Mouse (Mus musculus) heart, adult 11 months (tissue): ENCODE measurements at regions not wholly inside any gene's neighbourhood (a gene's known extent, or its start where the extent isn't known, plus 50 kb on each side); places are given as distances from the start of the nearest gene placed in this dataset.

Experiments
- DNase-seq: peaks from one replicate; pipeline ENCODE4 v3.0.0; 2022

DNA sequence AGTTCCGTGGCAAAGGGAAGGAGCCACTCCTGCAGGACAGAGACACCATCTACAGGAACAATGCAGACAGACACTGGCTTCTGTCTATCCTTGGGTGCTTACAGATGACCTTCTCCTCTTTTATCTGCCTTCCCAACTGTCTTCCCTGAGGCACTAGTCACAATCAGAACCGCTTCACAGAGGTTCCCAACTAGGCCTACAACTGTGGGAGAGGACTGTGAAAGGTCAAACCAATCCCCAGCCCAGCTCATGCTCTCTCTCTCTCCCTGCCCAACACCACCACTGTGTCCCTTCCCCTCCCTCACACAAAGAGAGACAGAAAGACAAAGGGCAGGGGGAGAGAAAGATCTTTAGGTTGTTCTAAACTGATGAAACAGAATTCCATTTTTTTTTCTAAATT lies 61.3 kb downstream of the Tmem17 start:
- peak; percentile 43 for DNase-seq

DNA sequence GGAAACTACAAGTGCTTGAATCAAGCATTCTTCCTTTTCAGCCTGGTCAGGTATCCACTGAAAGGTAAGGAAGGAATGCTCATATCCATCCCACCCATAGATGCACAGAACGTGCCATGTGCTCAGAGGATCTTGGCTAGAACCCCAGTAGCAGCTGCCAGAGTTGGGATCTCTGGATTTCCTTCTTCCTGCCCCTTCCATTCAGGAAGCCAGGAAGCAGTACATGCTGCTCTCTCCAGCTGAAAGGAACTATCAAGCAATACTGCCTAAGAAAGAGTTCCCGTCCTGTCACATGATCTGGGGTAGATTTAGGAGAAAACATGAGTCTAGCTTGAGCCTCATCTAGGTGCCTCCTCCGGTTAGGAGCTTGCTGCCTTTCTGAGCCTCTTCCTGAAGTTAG lies 61.9 kb downstream of the Tmem17 start:
- peak; percentile 88 for DNase-seq

DNA sequence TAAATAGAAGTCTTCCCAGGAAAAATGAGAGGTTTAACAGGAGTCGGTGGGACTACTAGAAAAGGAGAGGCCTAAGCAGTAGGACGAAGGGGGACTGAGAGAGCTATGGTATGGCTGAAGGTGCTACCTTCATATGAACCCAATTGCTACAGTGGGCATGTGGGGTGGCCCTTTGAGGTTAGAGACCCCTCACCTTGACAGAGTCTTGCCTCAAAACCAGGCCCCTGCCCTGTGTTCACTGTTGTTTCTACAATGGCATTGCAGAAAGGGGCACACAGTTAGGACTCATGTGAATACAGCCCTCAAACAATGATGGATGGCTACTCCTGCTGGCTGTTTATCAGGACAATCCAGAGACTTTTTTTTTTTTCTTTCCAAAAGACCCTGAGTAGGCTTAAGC lies 62.6 kb downstream of the Tmem17 start:
- DNase-seq, result peak; percentile 54

DNA sequence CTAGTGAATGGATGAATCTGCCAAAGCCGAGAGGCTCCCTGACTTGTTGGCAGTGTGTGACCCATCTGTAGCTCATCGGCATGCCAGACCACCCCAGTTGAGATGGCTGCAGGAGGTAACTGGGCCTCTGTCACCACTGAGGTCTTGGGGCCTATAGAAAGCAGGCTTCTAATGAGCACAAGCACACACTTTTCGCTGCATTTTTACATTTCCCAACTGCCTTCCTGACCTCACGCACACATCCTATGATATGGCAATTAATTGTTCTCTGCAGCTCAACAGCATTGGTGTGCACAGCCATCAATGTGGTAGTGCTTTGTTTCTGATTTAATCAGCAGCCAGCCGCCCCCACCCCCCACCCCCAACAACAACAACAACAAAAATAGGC lies 72.2 kb downstream of the Tmem17 start:
- DNase-seq, result peak; percentile 87

DNA sequence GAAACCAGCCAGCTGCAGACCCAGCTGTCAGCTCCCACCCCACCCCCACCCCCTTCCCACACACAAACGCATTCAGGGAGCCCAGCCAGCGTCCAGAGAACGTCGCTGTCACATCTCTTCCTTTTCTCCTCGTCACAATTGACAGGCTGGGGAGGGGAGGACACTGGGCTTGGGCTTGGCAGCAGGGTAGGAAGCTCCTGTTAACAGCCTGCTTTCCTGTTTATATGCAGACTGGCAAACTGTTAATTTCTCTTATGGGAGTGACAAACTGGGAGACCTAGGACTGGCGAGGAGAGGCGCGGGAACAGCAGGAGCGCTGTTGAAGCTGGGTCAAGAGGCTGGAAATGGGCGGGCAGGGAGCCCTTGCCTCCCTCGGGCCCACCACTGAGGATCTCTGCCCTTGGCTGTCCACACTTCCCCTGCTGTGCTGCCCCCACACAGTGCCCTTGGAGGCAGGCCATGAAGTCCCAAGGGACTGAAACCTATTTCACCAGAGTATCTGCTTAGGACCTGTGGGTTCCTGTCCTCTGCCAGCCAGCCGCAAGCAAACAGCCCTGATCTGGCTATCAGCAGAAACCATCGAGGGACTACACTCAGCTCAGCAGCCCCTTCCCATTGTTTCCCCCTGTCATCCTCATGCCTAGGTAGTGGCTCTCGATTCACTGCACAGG lies 72.7 kb downstream of the Tmem17 start:
- peak; percentile 96 for DNase-seq

DNA sequence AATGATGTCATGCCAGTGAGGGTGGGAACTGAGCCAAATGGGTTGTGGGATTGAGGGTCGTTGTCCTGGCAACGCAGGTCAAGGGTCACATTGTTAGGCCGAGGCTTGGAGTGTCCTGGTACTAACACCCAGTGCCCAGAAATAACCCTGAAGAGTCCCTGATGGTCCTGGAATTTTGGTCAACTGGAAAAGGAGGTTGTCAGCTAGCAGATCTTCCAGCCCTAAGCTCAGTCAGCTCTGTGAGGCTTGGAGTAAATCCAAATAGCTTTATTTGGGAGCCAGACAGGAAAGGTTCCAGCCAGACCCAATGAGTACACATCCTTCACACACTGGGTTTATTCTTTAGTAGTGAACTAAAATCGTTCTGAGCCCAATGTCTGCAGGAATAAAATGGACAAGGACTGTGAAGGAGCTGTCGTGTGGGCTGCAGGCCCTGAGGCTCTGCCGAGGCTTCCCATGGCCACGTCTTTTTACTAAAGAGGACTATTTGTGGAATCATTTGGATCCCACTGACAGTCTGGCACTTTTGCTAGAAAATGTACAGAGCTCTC lies 75.9 kb downstream of the Tmem17 start:
- peak; percentile 97 for DNase-seq

DNA sequence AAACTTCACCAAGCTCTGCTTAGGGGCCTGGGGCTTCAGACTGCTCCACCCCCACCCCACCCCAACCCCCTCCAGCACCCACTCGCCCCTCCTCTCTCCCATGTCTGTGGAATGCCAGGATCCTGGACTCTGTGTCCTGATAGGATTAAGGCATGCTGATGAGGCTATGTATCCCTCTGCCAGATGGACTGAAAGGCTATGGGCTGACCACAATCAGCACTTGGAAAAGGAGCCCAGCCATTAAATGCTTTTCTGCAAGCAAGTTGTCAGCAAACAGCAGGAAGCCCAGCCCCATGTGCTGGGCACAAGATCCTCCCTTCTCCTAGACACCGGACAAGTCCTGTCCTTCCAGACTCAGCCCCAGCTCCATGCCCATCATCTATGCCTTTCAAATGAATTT lies 76.7 kb downstream of the Tmem17 start:
- peak; percentile 95 for DNase-seq

DNA sequence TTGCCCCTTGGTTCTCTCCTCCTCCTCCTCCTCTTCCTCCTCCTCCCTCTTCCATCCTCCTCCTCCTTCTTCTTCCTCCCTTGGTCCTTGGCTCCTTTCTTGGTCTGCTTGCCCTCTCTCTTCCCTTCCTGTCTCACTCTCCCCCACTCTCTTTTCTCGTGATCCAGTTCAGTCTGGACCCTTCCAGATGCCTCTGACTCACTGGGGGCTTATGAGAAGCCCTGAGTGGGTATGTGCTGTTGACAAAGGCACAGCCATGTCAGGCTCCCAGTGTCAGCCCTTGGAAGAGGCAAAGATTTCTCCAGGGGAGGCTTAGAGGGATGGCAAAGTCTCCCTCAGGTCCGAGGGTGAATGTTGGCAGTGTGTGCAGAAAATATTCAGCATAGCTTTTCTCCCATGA lies 78.0 kb downstream of the Tmem17 start:
- peak; percentile 79 for DNase-seq

DNA sequence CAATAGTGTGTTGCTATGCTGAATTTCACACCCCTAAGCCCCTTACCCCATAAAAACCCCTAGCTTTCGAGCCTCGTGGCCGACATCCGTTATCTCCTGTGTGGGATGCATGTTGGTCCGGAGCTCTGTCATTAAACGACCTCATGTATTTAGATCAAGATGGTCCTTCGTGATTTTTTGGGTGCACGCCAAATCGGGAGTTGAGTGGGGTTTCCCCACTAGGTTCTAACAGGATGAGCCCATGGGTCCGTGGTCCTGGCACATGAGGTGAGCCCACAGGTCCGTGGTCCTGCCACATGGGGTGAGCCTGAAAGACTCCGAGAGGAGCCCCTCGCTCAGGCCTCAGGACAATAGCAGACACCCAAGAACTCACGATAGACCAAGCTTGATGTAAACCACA lies 79.2 kb downstream of the Tmem17 start:
- peak; percentile 89 for DNase-seq

DNA sequence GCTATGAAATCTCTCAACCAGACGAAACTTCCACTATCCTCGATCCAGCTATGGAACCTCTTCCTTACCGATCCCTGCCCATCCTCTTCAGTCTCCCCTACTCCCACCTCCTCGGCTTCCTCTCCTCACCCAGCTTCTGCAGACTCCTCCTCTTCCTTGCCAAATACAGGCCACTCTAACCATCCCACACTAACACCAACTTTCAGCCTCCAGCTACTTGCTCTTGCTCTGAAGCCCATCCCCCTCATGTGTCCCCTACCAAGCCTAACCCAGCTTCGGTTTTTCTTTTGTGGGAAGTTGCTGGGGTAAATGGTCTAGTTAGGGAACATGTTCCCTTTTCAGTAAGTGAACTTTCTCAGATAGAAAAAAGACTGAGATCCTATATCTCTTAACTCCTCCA lies 80.8 kb downstream of the Tmem17 start:
- peak; percentile 64 for DNase-seq

DNA sequence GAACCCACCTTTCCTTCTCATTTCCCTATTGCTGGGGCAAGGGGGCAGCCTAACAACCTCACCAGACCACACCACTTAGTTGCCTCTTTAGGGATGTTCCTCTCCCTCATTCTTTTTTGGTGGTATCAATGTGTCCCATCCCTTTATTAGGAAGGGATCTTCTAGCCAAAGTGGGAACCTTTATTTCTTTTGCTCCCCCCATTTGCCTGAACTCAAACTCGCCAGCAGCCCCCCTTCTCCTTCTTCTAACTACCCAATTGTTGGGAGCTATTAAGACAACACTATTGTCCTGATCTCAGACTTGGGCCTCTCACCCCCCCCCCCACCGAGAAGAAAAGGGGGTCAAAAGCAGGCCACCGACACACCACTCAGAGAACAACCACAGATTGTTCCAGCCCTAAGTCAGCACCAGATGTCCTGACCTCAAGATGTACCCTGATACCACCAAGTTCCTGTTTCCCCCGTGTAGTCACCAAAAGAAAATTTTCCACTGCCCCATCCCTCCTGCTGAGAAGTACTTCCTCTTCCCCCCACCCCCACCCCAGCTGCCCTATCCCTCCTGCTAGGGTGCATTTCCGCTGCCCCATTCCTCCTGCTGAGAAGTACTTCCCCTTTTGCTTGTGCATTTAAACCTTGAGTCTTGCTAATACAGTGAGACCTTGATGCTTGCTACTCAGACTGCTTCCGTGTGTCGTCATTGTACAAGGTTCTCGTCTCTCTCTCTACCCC lies 84.4 kb downstream of the Tmem17 start:
- peak; percentile 74 for DNase-seq

DNA sequence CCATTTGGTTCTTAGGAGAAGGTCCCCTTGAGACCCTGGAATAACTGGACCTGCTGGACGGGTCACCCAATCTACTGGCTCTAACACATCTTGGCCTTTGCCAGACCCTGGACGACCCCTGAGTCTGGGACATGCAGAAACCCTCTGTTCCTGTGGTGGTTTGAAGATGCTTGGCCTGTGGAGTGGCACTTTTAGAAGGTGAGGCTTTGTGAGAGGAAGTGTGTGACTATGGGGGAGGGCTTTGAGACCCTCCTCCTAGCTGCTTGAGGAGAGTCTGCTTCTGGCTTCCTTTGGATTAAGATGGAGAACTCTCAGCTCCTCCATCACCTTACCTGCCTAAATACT lies 84.9 kb downstream of the Tmem17 start:
- peak; percentile 61 for DNase-seq

DNA sequence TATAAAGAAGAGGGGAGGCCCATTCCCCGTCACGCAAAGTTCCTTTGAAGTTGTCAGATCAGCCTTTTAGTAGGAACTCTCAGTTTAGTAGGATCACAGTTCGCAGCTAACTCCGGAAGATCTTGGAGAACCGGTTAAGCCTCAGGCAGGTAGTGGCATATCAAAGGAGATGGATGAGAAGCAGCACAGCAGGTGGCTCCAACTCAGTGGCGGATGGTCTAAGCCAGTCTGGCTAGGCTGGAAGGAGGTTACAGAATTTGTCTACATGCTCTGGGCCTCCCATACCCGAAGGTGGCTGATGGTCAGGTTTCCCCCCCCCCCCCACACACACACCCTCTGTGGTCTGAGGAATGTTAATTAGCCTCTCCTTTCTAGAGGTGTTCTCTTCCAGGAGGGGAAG lies 88.5 kb downstream of the Tmem17 start:
- peak; percentile 64 for DNase-seq

DNA sequence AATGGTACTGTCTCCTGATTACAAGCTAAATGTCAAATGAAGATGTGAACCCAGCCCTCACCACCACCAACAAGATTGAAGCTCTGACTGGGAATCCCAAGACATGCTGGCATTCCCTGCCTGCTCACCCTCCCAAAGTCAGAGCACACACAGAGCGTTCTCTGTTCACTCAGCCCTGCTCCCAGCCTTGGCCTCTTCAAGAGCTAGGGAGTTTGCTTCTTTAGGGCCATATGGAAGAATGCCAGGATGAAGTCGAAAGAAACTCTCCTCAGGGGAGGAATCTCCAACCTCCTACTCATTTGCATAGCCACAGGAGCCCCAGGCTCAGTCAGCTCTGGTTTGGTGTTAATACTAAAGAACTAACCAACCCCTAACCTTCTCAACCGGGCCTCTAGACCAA lies 90.1 kb downstream of the Tmem17 start:
- DNase-seq, result no peak

DNA sequence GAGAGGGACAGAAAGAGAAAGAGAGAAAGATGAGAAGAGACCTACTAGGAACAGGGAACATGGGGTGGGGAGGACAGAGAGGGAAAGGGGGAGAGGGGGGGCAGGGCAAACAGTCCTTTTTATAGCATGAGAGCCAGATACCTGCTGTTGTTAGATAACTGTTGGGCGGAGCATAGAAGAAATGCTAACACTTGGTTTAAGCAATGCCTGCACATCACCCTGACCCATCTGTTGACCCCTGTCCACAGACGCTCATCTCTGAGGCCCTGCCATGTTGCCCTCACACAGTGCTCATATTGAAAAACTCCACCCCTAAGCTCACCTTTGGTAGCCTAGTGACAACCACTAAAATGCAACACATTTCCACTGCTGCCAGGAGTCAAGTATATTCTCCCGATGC lies 90.7 kb downstream of the Tmem17 start:
- no peak for DNase-seq

DNA sequence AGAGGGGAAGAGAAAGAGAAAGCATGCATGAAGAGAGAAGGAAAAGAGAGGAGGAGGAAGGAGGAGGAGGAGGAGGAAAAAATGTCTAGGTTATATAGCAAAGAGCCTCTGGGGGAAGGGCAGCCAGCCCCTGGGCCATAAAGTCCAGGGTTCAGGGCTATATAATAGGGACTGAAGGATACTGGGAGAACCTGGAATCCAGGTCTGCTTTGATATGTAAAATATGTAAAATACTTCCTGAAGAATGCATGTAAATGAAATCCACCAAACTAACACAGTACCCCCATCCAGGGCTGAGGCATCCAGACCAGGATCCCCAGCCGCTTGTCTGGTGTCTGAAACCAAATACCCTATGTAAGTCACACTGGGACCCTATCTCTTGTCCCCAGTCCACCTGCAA lies 91.5 kb downstream of the Tmem17 start:
- DNase-seq, result no peak

DNA sequence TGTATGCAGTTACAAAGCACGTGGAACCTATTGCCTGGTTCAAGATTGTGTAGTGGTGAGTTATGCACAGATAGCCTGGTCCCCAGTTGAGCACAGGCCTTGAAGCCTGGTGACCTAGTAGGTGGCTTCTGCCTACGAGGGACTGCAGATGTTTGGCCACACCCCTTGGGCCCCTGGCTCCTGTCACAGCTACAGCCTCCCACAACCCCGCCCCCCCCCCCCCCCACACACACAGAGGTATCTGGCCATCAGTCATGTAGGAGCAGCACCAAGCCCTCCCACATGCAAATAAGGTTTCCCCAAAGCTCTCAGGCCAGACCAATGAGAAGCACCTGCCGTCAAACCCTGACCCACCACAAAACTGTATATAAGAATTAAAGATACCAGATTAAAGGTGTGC lies 94.5 kb downstream of the Tmem17 start:
- no peak for DNase-seq

DNA sequence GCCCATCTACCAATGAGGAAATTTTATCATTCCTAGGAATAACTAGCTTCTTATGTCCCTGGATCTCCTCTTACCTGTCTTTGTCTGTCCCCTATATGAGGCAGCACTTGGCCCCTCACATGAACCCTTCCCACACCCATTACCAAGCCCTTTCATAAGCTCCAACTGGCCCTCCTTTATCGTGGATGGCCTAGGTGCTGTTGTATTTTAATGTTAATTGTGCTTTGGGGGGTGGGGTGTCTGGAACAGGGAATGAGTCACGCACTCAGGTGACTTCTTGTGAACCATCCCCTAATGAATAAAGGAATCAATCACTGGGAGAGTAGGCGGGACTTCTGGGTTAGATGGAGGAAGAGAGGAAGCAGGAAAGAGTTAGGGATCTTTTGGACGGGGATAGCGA lies 95.8 kb downstream of the Tmem17 start:
- DNase-seq, result no peak

DNA sequence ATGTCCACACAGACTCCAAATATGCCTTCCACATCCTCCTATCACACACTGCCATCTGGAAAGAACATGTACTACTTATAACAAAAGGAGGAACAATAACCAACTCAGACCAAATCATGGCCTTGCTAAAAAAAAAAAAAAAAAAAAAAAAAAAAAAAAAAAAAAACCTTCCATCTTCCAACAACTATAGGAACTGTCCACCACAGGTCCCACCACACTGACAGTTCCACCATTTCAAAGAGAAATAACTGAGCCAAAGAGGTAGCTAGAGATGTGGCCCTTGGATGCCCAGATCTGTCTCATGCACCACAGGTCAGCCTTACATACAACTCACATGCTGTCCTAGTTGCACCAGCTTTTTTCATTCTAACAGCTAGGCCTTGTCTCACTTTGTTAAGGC lies 97.1 kb downstream of the Tmem17 start:
- DNase-seq, result no peak

DNA sequence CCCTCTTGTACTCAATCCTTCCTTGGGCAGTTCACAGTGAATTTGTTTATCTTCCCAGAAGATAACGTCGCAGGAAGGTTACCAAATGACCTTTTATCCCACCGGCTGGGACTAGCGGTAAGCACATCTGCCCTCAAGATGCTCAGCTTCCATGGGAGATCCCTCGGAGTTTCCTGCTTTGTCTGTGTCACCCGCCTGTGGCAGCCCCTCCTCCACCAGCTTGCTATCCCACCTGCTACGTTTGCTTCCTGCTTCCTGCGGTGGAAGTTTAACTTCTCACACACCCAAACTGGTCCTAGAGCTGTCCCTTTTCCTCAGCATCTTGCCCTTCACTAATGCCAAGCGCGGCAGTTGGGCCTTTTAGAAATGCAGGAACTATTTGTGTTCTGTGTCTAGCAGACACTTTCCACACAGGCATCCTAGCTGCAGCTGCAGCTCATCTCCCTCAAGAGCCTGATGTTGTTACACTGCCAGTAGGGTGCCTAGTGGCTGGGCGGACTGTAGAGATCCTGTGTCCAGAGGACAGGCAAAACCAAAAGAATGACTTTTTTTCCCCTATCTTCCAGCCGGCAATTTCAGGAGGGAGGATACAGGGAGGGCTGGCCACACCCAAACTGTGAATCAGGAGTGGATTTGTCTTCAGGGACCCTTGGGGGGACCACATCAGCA lies 98.7 kb downstream of the Tmem17 start:
- DNase-seq, result peak; percentile 93

DNA sequence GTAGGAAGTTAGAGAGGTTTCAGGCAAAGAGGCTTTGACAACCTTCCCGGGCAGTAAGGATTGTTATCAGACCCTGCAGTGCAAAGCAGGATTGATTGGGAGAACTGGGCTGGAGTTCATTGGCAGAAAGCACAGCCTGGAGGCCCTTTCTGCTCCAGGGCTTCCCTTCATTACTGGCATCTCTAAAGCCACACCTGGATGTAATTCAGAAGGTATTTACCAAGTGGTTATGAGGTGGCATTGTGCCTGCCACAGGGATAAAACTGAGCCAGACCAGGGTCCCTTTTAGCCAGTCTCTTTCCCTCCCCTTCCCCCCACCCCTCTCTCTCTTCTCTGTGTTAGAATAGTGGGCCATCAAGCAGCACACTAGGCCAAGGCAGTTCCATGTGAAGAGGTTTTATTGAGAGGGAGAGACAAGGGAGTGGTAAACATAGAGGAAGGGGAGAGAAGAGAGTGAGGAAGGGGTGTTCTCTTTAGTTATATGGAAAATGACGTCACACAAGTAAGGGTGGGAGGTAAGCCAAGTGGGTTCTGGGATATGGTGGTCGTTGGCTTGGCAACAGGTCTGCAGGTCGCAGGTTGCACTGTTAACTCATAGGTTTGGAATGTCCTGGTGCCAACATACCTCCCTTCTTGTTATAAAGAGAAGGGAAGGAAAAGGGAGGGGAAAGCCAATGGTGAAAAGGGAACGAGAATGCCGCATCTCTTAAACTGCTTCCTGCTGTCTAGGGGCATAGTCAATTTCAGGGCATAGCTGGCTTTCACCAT lies 99.4 kb downstream of the Tmem17 start:
- no peak for DNase-seq

DNA sequence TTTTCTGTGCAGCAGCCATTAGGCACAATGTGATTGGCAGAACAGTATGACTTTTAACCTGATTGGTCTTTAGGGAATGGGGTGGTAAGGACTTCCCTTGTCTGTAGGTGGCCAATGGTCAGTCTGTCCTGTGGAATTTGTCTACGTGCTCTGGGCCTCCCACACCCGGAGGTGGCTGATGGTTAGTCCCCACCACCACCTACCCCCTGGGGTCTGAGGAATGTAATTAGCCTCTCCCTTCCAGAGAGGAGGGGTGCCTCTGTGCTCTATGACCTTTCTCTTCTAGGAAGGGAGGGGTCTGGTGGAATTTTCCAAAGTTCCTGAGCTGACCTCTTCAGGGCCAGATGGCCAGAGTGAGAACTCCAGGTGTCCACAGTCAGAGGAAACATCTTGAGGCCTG lies 101.6 kb downstream of the Tmem17 start:
- DNase-seq, result no peak

DNA sequence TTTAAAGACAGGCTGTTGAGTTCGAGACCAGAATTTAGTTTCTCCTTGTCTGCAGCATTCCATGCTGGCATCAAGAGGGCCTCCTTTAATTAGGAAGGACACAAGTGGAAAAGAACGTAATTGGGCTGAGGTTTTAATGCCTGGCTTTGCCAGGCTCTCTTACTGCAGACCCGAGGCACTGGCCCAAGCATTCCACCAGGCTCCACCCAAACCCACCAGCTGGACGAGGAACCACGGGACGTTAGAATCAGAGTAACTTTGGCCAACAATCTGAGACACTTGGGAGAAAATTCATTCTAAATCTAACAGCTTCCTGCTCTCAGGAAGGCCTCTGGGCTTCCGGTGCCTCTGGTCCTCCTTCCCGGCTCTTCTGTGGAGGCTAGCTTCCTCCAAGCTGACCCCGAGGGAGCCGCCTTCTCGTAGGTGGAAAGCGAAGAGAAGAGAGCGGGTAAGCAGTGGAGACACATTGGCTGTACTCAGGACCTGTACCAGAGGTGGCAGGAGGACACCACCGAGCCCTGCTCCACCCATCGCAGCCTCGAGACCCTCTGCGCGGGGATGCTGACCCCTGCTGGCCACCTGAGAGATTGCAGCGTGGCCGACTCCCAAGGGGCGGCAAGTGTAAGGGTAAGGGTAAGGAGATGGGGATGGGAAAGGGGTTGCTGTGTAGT lies 105.5 kb downstream of the Tmem17 start:
- DNase-seq, result peak; percentile 98
